Mouse (Mus musculus): ENCODE measurements around the gene Herc4.

Herc4 gene

GRCm38 (mm10) chr10:63360502-63360901 lies 116.9 kb downstream of the Herc4 start:
- no peak for DNase-seq

- no peak for DNase-seq
Observed at GRCm38 (mm10) chr10:63365918-63366455, 122.4 kb downstream of the Herc4 start.

DNA sequence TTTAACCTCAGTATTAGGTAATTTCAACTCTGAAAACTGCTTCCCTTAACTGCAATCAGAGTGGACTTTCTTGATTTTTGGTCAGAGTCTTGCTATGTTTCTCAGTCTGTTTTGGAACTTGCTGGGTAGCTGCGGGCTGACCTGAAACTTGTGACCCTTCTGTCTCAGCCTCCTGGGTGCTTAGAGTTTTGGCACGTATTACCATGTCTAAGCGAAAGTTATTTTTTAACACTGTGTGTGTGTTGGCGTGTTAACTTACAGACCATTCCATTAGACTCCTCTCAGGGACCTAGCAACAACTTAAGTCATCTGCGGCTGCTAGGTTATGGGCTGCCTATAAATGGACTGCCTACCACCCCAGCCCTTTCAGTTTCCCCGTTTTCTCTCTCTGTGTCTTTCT lies 123.8 kb downstream of the Herc4 start:
- no peak for DNase-seq
